Mouse (Mus musculus) lung, embryonic 15.5 days (tissue): ENCODE results near the gene Sema6d. TPM values are rescaled to one million over a fixed set of nuclear protein-coding genes. Genes with fewer than 3 reads are reported as not detected.

ENCODE experiments used
- ATAC-seq: fragments of 200-750 bp; cut with Nextera tagmentation; 2 replicates; pipeline ENCODE4 v1.8.0; 2017; ENCODE audit warnings: moderate number of reproducible peaks, borderline replicate concordance; ENCODE audit not compliant: low FRiP score, low TSS enrichment; ENCODE audit errors: extremely low read depth
- H3K27ac ChIP-seq: fragments of 300-500 bp; sonication (generic); 2 replicates; pipeline ENCODE4 v1.5.1; 2015; ENCODE audit warnings: moderate library complexity, mild to moderate bottlenecking, inconsistent platforms
- H3K27me3 ChIP-seq: fragments of 300-500 bp; sonication (generic); 2 replicates; pipeline ENCODE4 v1.6.1; 2015; ENCODE audit warnings: inconsistent platforms
- H3K36me3 ChIP-seq: fragments of 300-500 bp; sonication (generic); 2 replicates; pipeline ENCODE4 v1.6.1; 2015; ENCODE audit warnings: inconsistent platforms
- H3K4me1 ChIP-seq: fragments of 300-500 bp; sonication (generic); 2 replicates; pipeline ENCODE4 v1.6.1; 2015; ENCODE audit warnings: inconsistent platforms
- H3K4me2 ChIP-seq: fragments of 300-500 bp; sonication (generic); 2 replicates; pipeline ENCODE4 v1.6.1; 2015; ENCODE audit warnings: inconsistent platforms, mild to moderate bottlenecking, moderate library complexity
- H3K4me3 ChIP-seq: fragments of 300-500 bp; sonication (generic); 2 replicates; pipeline ENCODE4 v1.5.1; 2015; ENCODE audit warnings: mild to moderate bottlenecking, inconsistent platforms
- H3K9ac ChIP-seq: fragments of 300-500 bp; sonication (generic); 2 replicates; pipeline ENCODE4 v1.6.1; 2015; ENCODE audit warnings: inconsistent platforms
- H3K9me3 ChIP-seq: fragments of 300-500 bp; sonication (generic); 2 replicates; pipeline ENCODE4 v1.6.1; 2016; ENCODE audit warnings: inconsistent platforms
- WGBS: fragments of 180-500 bp; shearing (Covaris S2); methylation state at CpG from one replicate; pipeline ENCODE4 v1.1.7; 2015; 5-methylcytosine and 5-hydroxymethylcytosine counted together
- polyA plus RNA-seq: library from polyadenylated mRNA; unstranded; fragments of >200 nt; fragmentation: Nextera tagmentation; extraction: Ambion mirVana; gene quantifications from 2 replicates; pipeline ENCODE4 v1.2.1, GENCODE M21; 2015

The Sema6d gene
- polyA plus RNA-seq, 1 experiment from 2014 or later = 19.6 TPM

- Histone ChIP-seq H3K4me1 (peaks cover 4% of the 10 kb centered on the region; the same call in 1 of the 2 replicates), H3K36me3 (no peaks in the 10 kb centered on the region), H3K27me3 (no peaks in the 10 kb centered on the region), H3K27ac (no peak overlapping the region), H3K9me3 (no peaks in the 10 kb centered on the region), H3K9ac (no peak overlapping the region), H3K4me3 (no peak overlapping the region), H3K4me2 (no peak overlapping the region)
- ATAC-seq = no peak
- WGBS = 74% methylated on average over 7 of the region's 7 CpGs
Observed at GRCm38 (mm10) chr2:124626425-124626824, 536.7 kb downstream of the Sema6d start.

DNA sequence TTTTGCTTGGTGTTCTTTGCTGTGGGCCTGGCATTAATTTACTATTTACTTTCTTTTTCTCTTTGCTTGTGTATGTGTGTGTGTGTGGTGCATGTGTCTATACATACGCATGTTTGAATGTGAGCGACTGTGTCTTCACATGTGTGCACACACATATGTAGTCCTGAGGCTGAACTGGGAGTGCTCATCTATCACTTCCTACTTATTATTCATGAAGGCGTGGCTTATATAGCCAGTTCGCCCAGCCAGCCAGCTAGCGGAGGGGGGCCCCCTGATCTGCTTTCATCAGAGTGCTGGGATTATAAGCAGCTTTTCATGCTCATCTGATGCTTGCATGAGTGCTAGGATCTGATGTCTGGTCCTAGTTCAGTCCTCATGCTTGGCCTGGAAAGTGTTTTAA lies 537.9 kb downstream of the Sema6d start:
- Histone ChIP-seq H3K27me3 (no peaks in the 10 kb centered on the region), H3K36me3 (no peaks in the 10 kb centered on the region), H3K9ac (no peak overlapping the region), H3K9me3 (no peaks in the 10 kb centered on the region), H3K4me3 (no peak overlapping the region), H3K27ac (no peak overlapping the region), H3K4me1 (no peaks in the 10 kb centered on the region), H3K4me2 (no peak overlapping the region)
- no peak; the same call in 1 of the 2 replicates for ATAC-seq
- 71% methylated on average over 5 of the region's 5 CpGs for WGBS

DNA sequence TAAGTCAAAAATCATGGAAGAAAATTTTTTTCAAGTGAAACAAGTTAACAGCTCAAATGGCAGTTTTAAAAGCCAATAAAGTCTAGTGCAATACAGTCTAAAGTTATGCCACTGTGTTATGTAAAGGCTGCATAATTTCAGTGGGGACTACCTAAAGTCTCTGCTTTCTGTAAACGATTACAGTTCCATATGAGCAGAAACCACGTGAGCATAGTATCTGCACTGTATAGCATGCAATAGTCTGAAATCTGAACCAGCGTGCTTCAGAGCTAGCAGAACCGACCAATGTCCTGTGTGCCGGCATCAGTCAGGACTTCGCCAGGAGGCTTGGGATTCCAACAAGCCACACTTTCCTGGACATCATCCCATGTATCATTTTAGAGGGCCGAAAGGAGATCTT lies 538.9 kb downstream of the Sema6d start:
- Histone ChIP-seq H3K9ac (no peak overlapping the region), H3K27me3 (no peaks in the 10 kb centered on the region), H3K9me3 (no peaks in the 10 kb centered on the region), H3K36me3 (no peaks in the 10 kb centered on the region), H3K4me1 (no peaks in the 10 kb centered on the region), H3K4me2 (no peak overlapping the region), H3K4me3 (no peak overlapping the region), H3K27ac (no peak overlapping the region)
- WGBS = 79% methylated on average over 7 of the region's 7 CpGs
- ATAC-seq = no peak

DNA sequence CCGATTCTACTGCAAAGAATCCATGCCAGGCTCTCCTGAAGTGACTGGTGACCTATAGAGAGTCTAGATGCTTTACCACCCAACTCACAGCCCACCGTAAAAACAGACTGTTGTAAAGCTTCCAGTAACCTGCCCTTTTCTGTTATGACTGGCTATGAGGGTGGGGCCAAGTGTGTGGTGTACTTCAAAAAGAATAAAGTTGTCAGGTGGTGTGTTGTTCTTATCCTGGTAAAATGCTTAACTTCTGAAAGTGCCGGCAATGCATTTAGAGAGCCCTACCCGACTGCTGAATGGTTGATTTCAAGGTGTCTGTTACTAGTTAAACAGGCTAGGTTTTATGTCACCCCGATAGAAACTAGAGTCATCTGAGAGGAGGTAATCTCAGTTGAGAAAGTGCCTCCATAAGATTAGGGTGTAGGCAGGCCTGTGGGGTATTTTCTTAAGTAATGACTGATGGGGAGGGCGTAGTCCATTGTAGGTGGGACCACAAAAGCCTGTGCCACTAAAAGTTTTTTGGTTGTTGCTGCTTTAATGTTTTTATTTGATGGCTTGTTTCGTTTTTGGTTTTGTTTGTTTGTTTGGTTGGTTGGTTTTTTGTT lies 544.7 kb downstream of the Sema6d start:
- H3K4me1 ChIP-seq = peaks cover 13% of the 10 kb centered on the region
- no peaks in the 10 kb centered on the region for H3K9me3 ChIP-seq
- no peak overlapping the region for H3K4me3 ChIP-seq
- H3K36me3 ChIP-seq = no peaks in the 10 kb centered on the region
- H3K27me3 ChIP-seq = no peaks in the 10 kb centered on the region
- H3K27ac ChIP-seq = no peak overlapping the region
- H3K9ac ChIP-seq = no peak overlapping the region
- 83% methylated on average over 7 of the region's 7 CpGs for WGBS
- ATAC-seq = no peak
- no peak overlapping the region for H3K4me2 ChIP-seq

- no peak overlapping the region for H3K4me2 ChIP-seq
- ATAC-seq = no peak
- H3K9me3 ChIP-seq = no peaks in the 10 kb centered on the region
- H3K27me3 ChIP-seq = no peaks in the 10 kb centered on the region
- no peak overlapping the region for H3K4me3 ChIP-seq
- no peak overlapping the region for H3K27ac ChIP-seq
- 49% methylated on average over 8 of the region's 8 CpGs for WGBS
- peaks cover 13% of the 10 kb centered on the region for H3K4me1 ChIP-seq
- no peak overlapping the region for H3K9ac ChIP-seq
- no peaks in the 10 kb centered on the region for H3K36me3 ChIP-seq
Observed at GRCm38 (mm10) chr2:124635271-124635865, 545.6 kb downstream of the Sema6d start.

DNA sequence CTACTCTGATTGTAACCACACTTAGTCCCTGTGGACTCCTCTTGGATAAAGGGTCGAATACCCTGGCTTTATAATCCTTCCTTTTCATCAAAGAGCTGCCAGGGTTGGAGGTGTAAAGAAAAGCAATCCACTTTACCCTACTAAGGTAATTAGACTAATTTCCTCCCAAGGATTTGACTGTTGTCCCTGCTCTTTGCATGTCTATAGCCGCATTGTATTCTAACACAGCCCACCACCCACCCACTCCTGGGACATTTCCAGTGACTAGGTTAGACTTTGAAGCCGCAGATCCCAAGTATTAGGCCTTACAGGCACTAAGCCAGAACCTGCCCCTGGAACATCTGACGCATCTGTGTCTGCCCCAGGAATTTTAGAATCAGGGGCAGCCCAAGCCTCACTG lies 547.3 kb downstream of the Sema6d start:
- Histone ChIP-seq H3K9me3 (no peaks in the 10 kb centered on the region), H3K4me3 (no peak overlapping the region), H3K27ac (no peak overlapping the region), H3K4me2 (no peak overlapping the region), H3K4me1 (peaks cover 13% of the 10 kb centered on the region), H3K9ac (no peak overlapping the region), H3K27me3 (no peaks in the 10 kb centered on the region), H3K36me3 (no peaks in the 10 kb centered on the region)
- 67% methylated on average over 4 of the region's 4 CpGs for WGBS
- no peak for ATAC-seq

DNA sequence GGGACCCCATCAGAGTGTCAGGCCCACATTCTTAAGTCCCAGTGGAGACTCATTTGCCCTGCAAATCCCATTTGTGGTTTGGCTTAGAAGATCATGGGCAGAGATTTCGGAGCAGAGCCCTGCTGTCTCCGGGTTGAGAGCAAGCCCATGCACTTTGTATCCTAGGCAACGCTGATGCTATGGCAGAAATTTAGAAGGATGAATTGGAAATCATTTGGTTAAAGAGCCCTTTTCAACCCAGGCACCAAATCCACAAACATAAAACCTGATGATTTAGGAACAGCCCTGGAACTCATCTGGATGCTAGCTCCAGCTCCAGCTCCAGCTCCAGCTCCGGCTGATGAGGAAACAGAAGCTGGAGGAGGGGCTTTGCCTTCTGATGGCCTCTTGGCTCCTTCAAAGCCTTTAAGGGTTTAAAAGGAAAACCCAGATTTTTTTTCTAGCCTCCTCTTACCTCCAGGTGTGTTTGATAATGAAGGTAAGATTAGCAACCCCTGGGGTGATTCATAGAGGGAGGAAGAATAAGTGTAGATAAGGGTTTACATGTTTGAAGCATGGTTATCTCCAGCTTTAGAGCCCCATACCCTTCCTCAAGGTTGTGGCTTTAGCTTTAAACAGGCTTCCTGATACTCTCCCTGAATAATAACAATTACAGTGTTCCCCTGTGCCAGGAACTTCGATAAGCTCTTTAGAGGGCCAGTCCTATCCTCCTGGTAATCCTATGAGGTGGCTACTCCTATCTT lies 549.6 kb downstream of the Sema6d start:
- no peak overlapping the region for H3K27ac ChIP-seq
- WGBS = 76% methylated on average over 5 of the region's 5 CpGs
- no peak for ATAC-seq
- H3K4me1 ChIP-seq = peaks cover 13% of the 10 kb centered on the region
- no peaks in the 10 kb centered on the region for H3K36me3 ChIP-seq
- H3K4me3 ChIP-seq = no peak overlapping the region
- H3K9ac ChIP-seq = no peak overlapping the region
- no peaks in the 10 kb centered on the region for H3K9me3 ChIP-seq
- H3K4me2 ChIP-seq = no peak overlapping the region
- H3K27me3 ChIP-seq = no peaks in the 10 kb centered on the region

DNA sequence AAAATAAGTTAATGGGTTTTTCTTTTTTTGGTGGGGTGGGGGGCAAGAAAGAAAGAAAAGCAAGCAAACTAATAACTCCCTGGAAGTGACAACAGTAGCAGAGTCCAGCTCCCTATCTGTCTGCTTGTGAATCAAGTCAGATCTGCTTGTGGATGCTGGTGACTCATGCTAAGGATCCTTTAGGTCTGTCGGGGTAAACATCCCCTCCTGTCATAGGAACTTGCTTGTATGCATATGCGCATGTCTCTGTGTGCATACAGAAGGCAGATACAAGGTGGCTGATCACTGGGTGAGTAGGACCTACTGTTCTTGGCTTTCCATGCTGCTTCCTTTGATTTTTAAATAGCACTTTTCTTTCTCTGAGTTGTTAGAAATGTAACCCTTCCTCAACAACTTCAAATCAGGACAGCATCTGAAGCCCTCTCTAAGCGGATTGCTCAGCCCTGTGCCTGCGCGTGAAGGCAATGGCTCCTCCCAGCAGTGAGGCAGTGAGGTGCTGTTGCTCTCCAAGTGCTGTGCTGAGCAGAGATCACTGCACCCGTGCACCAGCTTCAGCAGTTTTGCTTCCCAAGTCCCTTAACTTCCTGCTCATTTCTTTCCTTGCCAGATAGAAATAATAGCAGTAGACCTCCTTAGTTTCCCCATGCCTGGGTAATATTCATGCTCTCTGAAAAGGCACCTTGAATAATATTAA lies 550.9 kb downstream of the Sema6d start:
- Histone ChIP-seq H3K27ac (no peak overlapping the region), H3K4me1 (peaks cover 6% of the 10 kb centered on the region), H3K36me3 (no peaks in the 10 kb centered on the region), H3K4me3 (no peak overlapping the region), H3K27me3 (no peaks in the 10 kb centered on the region), H3K4me2 (no peak overlapping the region), H3K9me3 (no peaks in the 10 kb centered on the region), H3K9ac (no peak overlapping the region)
- 45% methylated on average over 6 of the region's 6 CpGs for WGBS
- ATAC-seq = no peak

DNA sequence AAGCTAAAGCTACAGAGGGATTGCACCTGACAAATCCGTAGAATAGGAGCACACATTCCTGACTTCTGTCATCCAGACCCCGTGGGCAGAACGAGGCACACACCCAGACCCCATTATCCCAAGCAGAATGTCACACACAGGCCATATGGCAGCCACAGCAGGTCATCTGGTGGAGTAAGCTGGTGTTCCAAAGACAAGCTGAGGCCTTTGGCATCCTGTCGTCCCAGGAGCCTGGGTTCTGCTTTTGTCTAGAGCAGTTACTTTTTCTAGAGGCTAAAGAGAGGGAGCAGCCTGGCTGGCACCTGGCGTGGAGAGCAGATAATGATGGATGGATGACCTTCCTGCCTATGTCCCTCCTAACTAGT lies 551.4 kb downstream of the Sema6d start:
- Histone ChIP-seq H3K27me3 (no peaks in the 10 kb centered on the region), H3K9me3 (no peaks in the 10 kb centered on the region), H3K4me2 (no peak overlapping the region), H3K4me1 (peaks cover 3% of the 10 kb centered on the region; the same call in 1 of the 2 replicates), H3K9ac (no peak overlapping the region), H3K4me3 (no peak overlapping the region), H3K36me3 (no peaks in the 10 kb centered on the region), H3K27ac (no peak overlapping the region)
- 34% methylated on average over 5 of the region's 5 CpGs for WGBS
- ATAC-seq = no peak

DNA sequence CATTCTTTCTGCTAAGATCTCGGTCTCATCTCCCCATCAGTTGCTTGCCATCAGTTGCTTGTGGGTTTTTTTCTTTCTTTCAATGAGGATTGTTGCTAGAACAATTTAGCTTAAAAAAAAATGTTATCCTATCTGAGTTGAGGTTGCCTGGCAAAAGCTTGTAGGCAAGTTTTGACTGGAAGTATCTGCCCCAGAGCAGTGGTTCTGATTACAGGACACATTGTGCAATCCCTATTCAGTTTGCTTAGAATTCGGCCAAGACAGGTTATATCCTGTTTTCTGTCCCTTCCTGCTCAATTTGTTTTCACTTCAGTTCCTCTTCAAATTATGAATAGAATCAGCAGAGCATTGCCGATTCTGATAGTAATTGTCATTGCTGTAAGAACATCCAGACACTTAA lies 552.4 kb downstream of the Sema6d start:
- Histone ChIP-seq H3K27me3 (no peaks in the 10 kb centered on the region), H3K9ac (no peak overlapping the region), H3K36me3 (no peaks in the 10 kb centered on the region), H3K4me1 (no peaks in the 10 kb centered on the region), H3K9me3 (no peaks in the 10 kb centered on the region), H3K4me3 (no peak overlapping the region), H3K27ac (no peak overlapping the region), H3K4me2 (no peak overlapping the region)
- ATAC-seq = no peak
- 51% methylated on average over 3 of the region's 3 CpGs for WGBS

- WGBS = 85% methylated on average over 2 of the region's 2 CpGs
- no peak overlapping the region for H3K4me3 ChIP-seq
Observed at GRCm38 (mm10) chr2:124650609-124651008, 560.8 kb downstream of the Sema6d start.

DNA sequence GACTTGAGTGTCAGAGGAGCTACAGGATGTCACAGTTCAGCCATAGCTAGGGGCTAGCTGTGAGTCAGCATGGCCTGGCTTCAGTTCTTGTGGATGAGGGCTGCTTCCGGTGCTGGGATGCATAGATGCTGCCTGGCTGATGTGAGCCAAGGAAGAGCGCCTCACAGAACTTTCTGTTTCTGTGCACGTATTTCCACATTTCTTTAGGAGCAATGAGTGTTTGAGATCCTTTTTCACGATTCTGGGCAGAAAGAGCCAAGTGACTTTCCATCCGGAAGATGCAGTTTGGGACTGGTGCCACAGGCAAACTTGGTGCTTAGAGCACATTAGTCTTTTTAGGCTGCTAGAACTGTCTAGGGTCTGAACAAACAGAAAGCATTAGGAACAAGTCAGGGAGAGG lies 561.4 kb downstream of the Sema6d start:
- WGBS = 53% methylated on average over 5 of the region's 5 CpGs
- H3K9me3 ChIP-seq = no peaks in the 10 kb centered on the region
- no peak overlapping the region for H3K4me3 ChIP-seq
- peak overlapping the region; percentile 46 for H3K27ac ChIP-seq
- H3K4me2 ChIP-seq = no peak overlapping the region
- no peaks in the 10 kb centered on the region for H3K27me3 ChIP-seq
- H3K4me1 ChIP-seq = peaks cover 14% of the 10 kb centered on the region; the same call in 1 of the 2 replicates
- H3K9ac ChIP-seq = no peak overlapping the region
- peak; percentile 81; the same call in 1 of the 2 replicates for ATAC-seq
- peaks cover 17% of the 10 kb centered on the region; the same call in 1 of the 2 replicates for H3K36me3 ChIP-seq

More at GRCm38 (mm10) chr2:124650609-124651008, 560.8 kb downstream of the Sema6d start:
- peaks cover 14% of the 10 kb centered on the region; the same call in 1 of the 2 replicates for H3K4me1 ChIP-seq
- peak overlapping the region; percentile 46 for H3K27ac ChIP-seq
- H3K9ac ChIP-seq = no peak overlapping the region
- H3K36me3 ChIP-seq = peaks cover 12% of the 10 kb centered on the region; the same call in 1 of the 2 replicates
- H3K4me2 ChIP-seq = no peak overlapping the region
- no peaks in the 10 kb centered on the region for H3K27me3 ChIP-seq
- H3K9me3 ChIP-seq = no peaks in the 10 kb centered on the region
- ATAC-seq = no peak
